Mouse (Mus musculus) ES-E14 (cell line): ENCODE results near the gene Cxcr5. TPM values are rescaled to one million over a fixed set of nuclear protein-coding genes. Genes with fewer than 3 reads are reported as not detected.

Experiments
- DNase-seq: peaks from one replicate; pipeline ENCODE4 v3.0.0-alpha.2; 2013; ENCODE audit warnings: low read depth, low spot score
- H3K27ac ChIP-seq: 2 replicates; pipeline ENCODE4 v1.5.1; 2012; ENCODE audit warnings: low read depth, mild to moderate bottlenecking, low read length, moderate library complexity, mixed read lengths; ENCODE audit not compliant: poor library complexity, insufficient read depth, severe bottlenecking
- H3K36me3 ChIP-seq: 2 replicates; pipeline ENCODE4 v1.6.1; 2012; ENCODE audit warnings: mild to moderate bottlenecking, low read length, moderate library complexity, mixed read lengths; ENCODE audit not compliant: control insufficient read depth, poor library complexity, insufficient read depth, severe bottlenecking
- H3K4me1 ChIP-seq, 2 experiments: fragments of 150-350 bp in 1 of 2; sonication (generic) in 1 of 2; 2 replicates each; pipeline ENCODE4 v1.6.1; 2012; ENCODE audit warnings: low read length in 2 of 2, mild to moderate bottlenecking in 1 of 2, mixed read lengths in 1 of 2; ENCODE audit not compliant: control insufficient read depth in 2 of 2, insufficient read depth in 2 of 2, poor library complexity in 1 of 2
- H3K4me3 ChIP-seq, 2 experiments: fragments of 150-350 bp in 1 of 2; sonication (generic) in 1 of 2; 2 replicates each; pipeline ENCODE4 v1.5.1; 2012; ENCODE audit warnings: low read length in 2 of 2, low read depth in 1 of 2, mild to moderate bottlenecking in 1 of 2, mixed read lengths in 1 of 2; ENCODE audit not compliant: insufficient read depth in 1 of 2, poor library complexity in 1 of 2, severe bottlenecking in 1 of 2
- H3K9ac ChIP-seq: 2 replicates; pipeline ENCODE4 v1.6.1; 2012; ENCODE audit warnings: low read depth, mild to moderate bottlenecking, low read length, mixed read lengths; ENCODE audit not compliant: poor library complexity, insufficient read depth, severe bottlenecking
- H3K9me3 ChIP-seq: fragments of 150-350 bp; sonication (generic); 2 replicates; pipeline ENCODE4 v1.6.1; 2012; ENCODE audit warnings: low read depth, mild to moderate bottlenecking, low read length; ENCODE audit not compliant: control insufficient read depth, insufficient read depth
- CHD2 ChIP-seq: IDR thresholded peaks from 2 replicates; pipeline ENCODE4 v1.6.1; 2014; ENCODE audit warnings: mild to moderate bottlenecking, low read depth, low read length, inconsistent platforms
- HCFC1 ChIP-seq: IDR thresholded peaks from 2 replicates; pipeline ENCODE4 v1.6.1; 2012; ENCODE audit warnings: low read length, inconsistent platforms, borderline replicate concordance; ENCODE audit not compliant: insufficient read depth
- MAFK ChIP-seq: IDR thresholded peaks from 2 replicates; pipeline ENCODE4 v1.6.1; 2014; ENCODE audit warnings: mild to moderate bottlenecking, low read depth, low read length, inconsistent platforms; ENCODE audit not compliant: insufficient read depth
- ZC3H11A ChIP-seq: IDR thresholded peaks from 2 replicates; pipeline ENCODE4 v1.6.1; 2012; ENCODE audit warnings: low read depth, mild to moderate bottlenecking, inconsistent platforms, low read length, borderline replicate concordance
- ZNF384 ChIP-seq: IDR thresholded peaks from 2 replicates; pipeline ENCODE4 v1.6.1; 2012; ENCODE audit warnings: low read depth, low read length, inconsistent platforms
- in situ Hi-C, 2 experiments: fragments of 600-800 bp; cut with MboI; formaldehyde crosslinking; loops; one replicate each; pipeline ENCODE4 v1.15.1; 2025; ENCODE audit warnings: low sequenced_read_pairs in 2 of 2, inconsistent platforms in 1 of 2; ENCODE audit not compliant: unreplicated experiment in 2 of 2
- total RNA-seq: library from RNA; depleted of rRNA; stranded (reverse); fragments of 300-350 nt; gene quantifications from 2 replicates; pipeline ENCODE4 v1.2.3, GENCODE M21; 2012

Gene Cxcr5
- total RNA-seq, 1 experiment, result 0.31 TPM

GRCm38 (mm10) chr9:44605616-44606165, 44.0 kb upstream of the Cxcr5 start:
- no peak for DNase-seq
- in situ Hi-C loops, result no loop called here
- Histone ChIP-seq H3K9ac (peak overlapping the region; percentile 100), H3K4me3 (peak overlapping the region; percentile 86 to 98), H3K9me3 (no peaks in the 10 kb centered on the region), H3K4me1 (peaks cover 6 to 7% of the 10 kb centered on the region in 2 experiments; a peak in 3 of 4 replicates), H3K36me3 (peaks cover 17% of the 10 kb centered on the region), H3K27ac (peak overlapping the region; percentile 96)
- TF ChIP-seq ZNF384, result no peak
- no peak for TF ChIP-seq HCFC1
- TF ChIP-seq MAFK, result no peak
- no peak for TF ChIP-seq CHD2
- no peak for TF ChIP-seq ZC3H11A

- TF ChIP-seq HCFC1, result peak; percentile 48; the same call in 1 of the 2 replicates
- no peak for TF ChIP-seq ZC3H11A
- Histone ChIP-seq H3K27ac (peak within 1 kb of the TSS; percentile 96), H3K9ac (peak within 1 kb of the TSS; percentile 100), H3K4me1 (peaks cover 4 to 8% of the 10 kb centered on the region in 2 experiments; a peak in 2 of 4 replicates), H3K9me3 (no peaks in the 10 kb centered on the region), H3K36me3 (peaks cover 12% of the 10 kb centered on the region), H3K4me3 (peak within 1 kb of the TSS; percentile 86 to 98)
- no peak for DNase-seq
- in situ Hi-C loops, result no loop called here
These were observed 43.3 kb upstream of the Cxcr5 start, which contains the start of gene Ddx6 for GRCm38 (mm10) chr9:44604779-44605615. TSS of gene Ddx6 (plus strand) at chr9:44604892.

- Histone ChIP-seq H3K27ac (peak overlapping the region; percentile 86), H3K36me3 (peaks cover 12% of the 10 kb centered on the region), H3K9ac (peak overlapping the region; percentile 93), H3K4me3 (peak overlapping the region; percentile 85 to 86), H3K9me3 (no peaks in the 10 kb centered on the region), H3K4me1 (peaks cover 5 to 11% of the 10 kb centered on the region in 2 experiments; a peak in 3 of 4 replicates)
- no peak for TF ChIP-seq MAFK
- no peak for TF ChIP-seq HCFC1
- no peak for TF ChIP-seq ZNF384
- no peak for TF ChIP-seq CHD2
- TF ChIP-seq ZC3H11A, result no peak
- in situ Hi-C loops, result no loop called here
- DNase-seq, result no peak
These were observed 42.7 kb upstream of the Cxcr5 start for GRCm38 (mm10) chr9:44604290-44604778.

GRCm38 (mm10) chr9:44603454-44604289, 42.0 kb upstream of the Cxcr5 start:
- no peaks in the 10 kb centered on the region for H3K9me3 ChIP-seq
- TF ChIP-seq CHD2, result no peak
- no peak for TF ChIP-seq ZNF384
- TF ChIP-seq ZC3H11A, result no peak
- no peak; the same call in 1 of the 2 replicates for TF ChIP-seq HCFC1
- no peak for TF ChIP-seq MAFK

More at GRCm38 (mm10) chr9:44603454-44604289, 42.0 kb upstream of the Cxcr5 start:
- Histone ChIP-seq H3K36me3 (peaks cover 9% of the 10 kb centered on the region), H3K9ac (peak overlapping the region; percentile 93), H3K27ac (peak overlapping the region; percentile 86), H3K4me3 (peak overlapping the region; percentile 85 to 86), H3K4me1 (peaks cover 3 to 16% of the 10 kb centered on the region in 2 experiments; a peak in 3 of 4 replicates)
- in situ Hi-C loops, result no loop called here
- no peak for DNase-seq
